In genomic region chr4:95839860-95840259, GRCm38 (mm10) we compare ENCODE assay signal across 25 mouse cellular contexts.
"Had no signal": no experiment of that assay in that cellular context is flagged by ENCODE, and none has a peak within 500 bp of the region (broad histone marks: within the 10 kb centered on the region; RNA-seq: fewer than 3 reads in every experiment).

No protein-coding gene starts in this region.

- H3K27ac ChIP-seq: layer of hippocampus, adult 2 months; limb, embryonic 10.5 days; limb, embryonic 13.5 days; liver, embryonic 12.5 days; liver, embryonic 15.5 days; lung, embryonic 15.5 days; midbrain, embryonic 10.5 days; neural tube, embryonic 12.5 days; neural tube, embryonic 15.5 days; stomach, postnatal 0 days had no signal

- H3K27me3 ChIP-seq: limb, embryonic 13.5 days; liver, embryonic 12.5 days; liver, embryonic 15.5 days; lung, embryonic 15.5 days; megakaryocyte, embryonic 14.5 days; neural tube, embryonic 12.5 days; neural tube, embryonic 15.5 days had no signal

- H3K4me2 ChIP-seq: limb, embryonic 13.5 days; liver, embryonic 12.5 days; liver, embryonic 15.5 days; lung, embryonic 15.5 days; neural tube, embryonic 12.5 days; neural tube, embryonic 15.5 days had no signal

- H3K9ac ChIP-seq: limb, embryonic 13.5 days; liver, embryonic 12.5 days; liver, embryonic 15.5 days; lung, embryonic 15.5 days; neural tube, embryonic 12.5 days; neural tube, embryonic 15.5 days had no signal

- H3K36me3 ChIP-seq: limb, embryonic 10.5 days; limb, embryonic 13.5 days; liver, embryonic 12.5 days; liver, embryonic 15.5 days; lung, embryonic 15.5 days; midbrain, embryonic 10.5 days; neural tube, embryonic 12.5 days; neural tube, embryonic 15.5 days had no signal

- H3K4me3 ChIP-seq: layer of hippocampus, adult 2 months; limb, embryonic 10.5 days; limb, embryonic 13.5 days; liver, embryonic 12.5 days; liver, embryonic 15.5 days; lung, embryonic 15.5 days; megakaryocyte, embryonic 14.5 days; midbrain, embryonic 10.5 days; neural tube, embryonic 12.5 days; neural tube, embryonic 15.5 days had no signal

- ATAC-seq: liver, embryonic 12.5 days had no signal

- H3K9me3 ChIP-seq: limb, embryonic 10.5 days; limb, embryonic 13.5 days; liver, embryonic 12.5 days; liver, embryonic 15.5 days; lung, embryonic 15.5 days; megakaryocyte, embryonic 14.5 days; midbrain, embryonic 10.5 days; neural tube, embryonic 12.5 days; neural tube, embryonic 15.5 days had no signal

- H3K4me1 ChIP-seq: limb, embryonic 10.5 days; limb, embryonic 13.5 days; liver, embryonic 12.5 days; liver, embryonic 15.5 days; lung, embryonic 15.5 days; neural tube, embryonic 12.5 days; neural tube, embryonic 15.5 days had no signal

- DNase-seq: kidney, adult 2 months; kidney, postnatal 10 days; layer of hippocampus, adult 9-11 months; liver; lung, adult 18-20 months; lung, postnatal 10 days; lung, postnatal 36 days; midbrain, embryonic 14.5 days; right cerebral cortex, adult 18-20 months; right cerebral cortex, postnatal 14 days; right cerebral cortex, postnatal 4 days; thymus, adult 2 months; thymus, postnatal 14 days; thymus, postnatal 4 days had no signal
